Mouse (Mus musculus) urinary bladder, postnatal 36 days (tissue): ENCODE measurements at regions not wholly inside any gene's neighbourhood (a gene's known extent, or its start where the extent isn't known, plus 50 kb on each side); places are given as distances from the start of the nearest gene placed in this dataset.

ENCODE experiments used
- DNase-seq, 2 experiments: peaks; one replicate each; pipeline ENCODE4 v3.0.0; 2022; ENCODE audit warnings: low spot score in 2 of 2, mixed read lengths in 1 of 2

GRCm38 (mm10) chr13:43724161-43724560 is 60.4 kb upstream of the Cd83 start:
- DNase-seq = no peak

GRCm38 (mm10) chr13:43725698-43726097 is 58.9 kb upstream of the Cd83 start:
- DNase-seq = peak; percentile 30 to 50

- DNase-seq = peak in 1 of 2 experiments; percentile 29
Observed at GRCm38 (mm10) chr13:43726895-43727341, 57.7 kb upstream of the Cd83 start.

GRCm38 (mm10) chr13:43729617-43730016 is 55.0 kb upstream of the Cd83 start:
- DNase-seq = no peak

GRCm38 (mm10) chr13:43733061-43733460 is 51.5 kb upstream of the Cd83 start:
- DNase-seq = no peak

GRCm38 (mm10) chr13:43734641-43735040 is 49.9 kb upstream of the Cd83 start:
- peak in 1 of 2 experiments; percentile 40 for DNase-seq
